Mouse (Mus musculus) spleen, embryonic (tissue): ENCODE measurements around the gene Hist1h3g.
"Not testable (repeated sequence)": the region's sequence is repeated elsewhere in the genome, so short reads cannot be mapped to it uniquely, and the experiment has no call there.

Experiments used
- CTCF ChIA-PET: fragments of 350-600 bp; sonication (Branson Sonifier 250); formaldehyde crosslinking; loops from one replicate; lab custom pipeline; 2022; lab: Charles Lee

Hist1h3g gene

GRCm38 (mm10) chr13:23535137-23536075 is at the start of gene Hist1h3g:
Gene Hist1h3g (plus strand): TSS chr13:23535422.
- CTCF ChIA-PET, result not testable (repeated sequence)

GRCm38 (mm10) chr13:23488400-23489322 is 46.6 kb upstream of the Hist1h3g start, which contains the start of gene Btn2a2:
Gene Btn2a2 (minus strand): TSS chr13:23488857.
- CTCF ChIA-PET, result no interaction called here

- CTCF ChIA-PET, result no interaction called here
Observed at GRCm38 (mm10) chr13:23490863-23491262, 44.4 kb upstream of the Hist1h3g start.

- CTCF ChIA-PET, result no interaction called here
Observed at GRCm38 (mm10) chr13:23491263-23491662, 44.0 kb upstream of the Hist1h3g start.

- CTCF ChIA-PET, result interaction anchor here (1.0 kb wide), 1 partner anchor 39 kb away, joined by 3 read pairs; no protein-coding TSS in a partner anchor
Observed at GRCm38 (mm10) chr13:23491990-23492389, 43.2 kb upstream of the Hist1h3g start.

GRCm38 (mm10) chr13:23495526-23495925 is 39.7 kb upstream of the Hist1h3g start:
- CTCF ChIA-PET, result no interaction called here

- CTCF ChIA-PET, result no interaction called here
Observed at GRCm38 (mm10) chr13:23497656-23498321, 37.4 kb upstream of the Hist1h3g start.

GRCm38 (mm10) chr13:23498653-23499052 is 36.6 kb upstream of the Hist1h3g start:
- CTCF ChIA-PET, result no interaction called here

- CTCF ChIA-PET, result interaction anchor here (0.6 to 0.7 kb wide), 2 partner anchors 175 to 1729 kb away, joined by 3 to 6 read pairs; no protein-coding TSS in a partner anchor
Observed at GRCm38 (mm10) chr13:23499943-23500342, 35.3 kb upstream of the Hist1h3g start.

- CTCF ChIA-PET, result no interaction called here
Observed at GRCm38 (mm10) chr13:23500424-23501200, 34.6 kb upstream of the Hist1h3g start.

GRCm38 (mm10) chr13:23501511-23501910 is 33.7 kb upstream of the Hist1h3g start:
- CTCF ChIA-PET, result no interaction called here

GRCm38 (mm10) chr13:23502031-23502567 is 33.1 kb upstream of the Hist1h3g start:
- CTCF ChIA-PET, result interaction anchor here (0.7 kb wide), 1 partner anchor 1558 kb away, joined by 7 read pairs; no protein-coding TSS in a partner anchor

- CTCF ChIA-PET, result interaction anchor here (0.7 kb wide), 1 partner anchor 1559 kb away, joined by 7 read pairs; no protein-coding TSS in a partner anchor
Observed at GRCm38 (mm10) chr13:23502916-23503315, 32.3 kb upstream of the Hist1h3g start.

GRCm38 (mm10) chr13:23503797-23504196 is 31.4 kb upstream of the Hist1h3g start:
- CTCF ChIA-PET, result no interaction called here

- CTCF ChIA-PET, result no interaction called here
Observed at GRCm38 (mm10) chr13:23505662-23506345, 29.4 kb upstream of the Hist1h3g start.

- CTCF ChIA-PET, result no interaction called here
Observed at GRCm38 (mm10) chr13:23506351-23506750, 28.9 kb upstream of the Hist1h3g start.

- CTCF ChIA-PET, result no interaction called here
Observed at GRCm38 (mm10) chr13:23506819-23507515, 28.3 kb upstream of the Hist1h3g start.

- CTCF ChIA-PET, result no interaction called here
Observed at GRCm38 (mm10) chr13:23510127-23510526, 25.1 kb upstream of the Hist1h3g start.

- CTCF ChIA-PET, result no interaction called here
Observed at GRCm38 (mm10) chr13:23513517-23513916, 21.7 kb upstream of the Hist1h3g start.
